Mouse (Mus musculus) adrenal gland, adult 10 weeks (tissue): ENCODE results near the gene Rmi2. TPM values are rescaled to one million over a fixed set of nuclear protein-coding genes. Genes with fewer than 3 reads are reported as not detected.

Experiments
- polyA plus RNA-seq: library from polyadenylated mRNA; stranded (reverse); fragments of 350-450 nt; fragmentation: Illumina TruSeq; extraction: RNeasy Lipid Tissue Mini Kit (QIAGEN cat#74804); gene quantifications from one replicate; pipeline ENCODE4 v1.2.3, GENCODE M21; 2014; ENCODE audit warnings: low read depth, low replicate concordance

Gene Rmi2
- not detected for polyA plus RNA-seq

DNA sequence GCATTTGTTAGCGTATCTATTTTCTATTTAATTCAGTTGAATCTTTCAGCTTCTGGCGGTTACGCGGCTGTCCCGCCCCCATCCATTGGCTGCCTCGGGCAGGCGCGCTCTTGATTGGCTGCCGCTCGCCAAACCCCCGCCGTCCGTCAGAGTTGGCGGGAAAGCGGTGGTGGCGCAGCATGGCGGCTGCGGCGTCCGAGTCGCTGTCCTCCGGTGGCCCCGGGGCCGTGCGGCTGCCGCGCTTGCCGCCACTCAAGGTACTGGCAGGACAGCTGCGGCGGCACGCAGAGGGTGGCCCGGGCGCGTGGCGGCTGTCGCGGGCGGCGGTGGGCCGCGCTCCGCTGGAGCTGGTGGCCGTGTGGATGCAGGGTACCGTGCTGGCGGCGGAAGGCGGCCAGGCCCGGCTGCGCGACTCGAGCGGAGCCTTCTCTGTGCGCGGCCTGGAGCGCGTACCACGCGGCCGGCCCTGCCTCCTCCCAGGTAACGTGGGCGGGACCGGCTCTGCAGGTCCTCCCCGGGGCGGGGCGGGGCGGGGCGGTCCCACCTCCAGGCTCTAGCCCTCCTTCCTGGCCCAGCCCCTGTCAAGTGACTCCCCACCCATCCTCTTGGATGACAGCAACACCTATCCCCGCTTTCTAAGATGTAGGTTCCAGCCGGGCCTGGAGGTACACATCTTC, at the start of gene Rmi2:
Gene Rmi2, plus strand, starts transcription at position 149 of the 677 bp plus-strand sequence.

DNA sequence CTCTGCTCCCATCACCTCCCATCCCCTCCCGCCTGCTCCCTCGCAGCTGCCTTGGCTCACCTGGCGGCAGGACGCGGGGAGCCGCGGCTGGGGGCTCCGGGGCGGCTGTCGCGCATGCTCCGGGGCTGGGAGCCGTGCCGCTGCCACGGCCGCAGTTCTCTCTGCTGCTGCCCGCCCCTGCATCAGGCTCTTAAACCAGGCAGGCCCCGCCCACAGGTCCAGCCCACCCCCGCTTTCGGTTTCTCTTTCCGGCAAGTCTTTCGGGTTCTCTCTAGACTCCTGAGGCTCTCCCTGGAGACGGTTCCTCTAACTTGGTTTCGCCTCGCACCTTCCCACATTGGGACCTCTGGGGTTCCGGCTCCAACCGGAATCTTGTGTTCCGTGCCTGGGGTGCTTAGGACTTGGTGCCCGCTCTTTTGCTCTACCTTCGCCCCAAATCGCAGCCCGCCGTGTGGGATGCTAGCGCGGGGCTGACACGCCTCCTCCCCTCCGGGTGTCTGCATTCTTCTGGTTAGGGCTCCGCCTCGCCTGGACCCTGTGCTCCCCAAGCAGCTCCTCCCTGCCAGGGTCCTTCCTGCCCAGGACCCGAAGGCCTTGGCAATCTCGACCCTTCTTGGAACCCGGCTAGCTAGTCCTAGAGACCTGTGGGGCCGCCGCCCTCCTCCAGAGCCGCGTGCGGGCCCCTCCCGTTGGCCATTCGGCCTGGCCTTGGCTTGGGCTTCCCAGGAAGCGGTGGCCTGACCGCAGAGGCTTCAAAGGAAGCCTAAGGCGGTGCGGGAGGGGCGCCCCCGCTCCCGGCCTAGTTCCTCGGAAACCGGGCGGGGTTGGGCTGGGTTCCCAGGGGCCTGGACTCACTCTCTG, 49.3 kb upstream of the Rmi2 start, which contains the start of gene Socs1:
Gene Socs1, minus strand, starts transcription at position 166 of the 861 bp plus-strand sequence.

DNA sequence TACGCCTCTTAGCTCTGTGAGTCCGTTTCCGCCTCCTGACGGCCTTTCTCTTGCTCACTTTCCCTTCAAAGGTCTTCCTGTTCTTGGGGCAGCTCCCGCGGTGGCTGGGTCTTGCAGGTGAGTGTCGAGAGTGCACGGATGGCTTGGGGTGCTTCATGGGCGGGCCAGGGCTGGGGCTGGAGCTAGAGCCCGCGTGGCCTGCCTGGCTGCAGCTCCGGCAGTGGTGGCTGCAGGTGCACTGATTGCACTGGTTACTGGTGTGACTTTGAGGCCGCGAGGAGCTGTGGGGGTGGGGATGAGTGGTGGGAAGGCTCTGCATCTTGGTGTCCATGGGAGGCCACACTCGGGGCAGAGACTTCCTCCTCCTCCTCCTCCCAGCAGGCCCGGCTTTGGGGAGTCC, 46.6 kb upstream of the Rmi2 start, which contains the start of gene Tnp2:
Gene Tnp2, minus strand, starts transcription at position 390 of the 400 bp plus-strand sequence.

DNA sequence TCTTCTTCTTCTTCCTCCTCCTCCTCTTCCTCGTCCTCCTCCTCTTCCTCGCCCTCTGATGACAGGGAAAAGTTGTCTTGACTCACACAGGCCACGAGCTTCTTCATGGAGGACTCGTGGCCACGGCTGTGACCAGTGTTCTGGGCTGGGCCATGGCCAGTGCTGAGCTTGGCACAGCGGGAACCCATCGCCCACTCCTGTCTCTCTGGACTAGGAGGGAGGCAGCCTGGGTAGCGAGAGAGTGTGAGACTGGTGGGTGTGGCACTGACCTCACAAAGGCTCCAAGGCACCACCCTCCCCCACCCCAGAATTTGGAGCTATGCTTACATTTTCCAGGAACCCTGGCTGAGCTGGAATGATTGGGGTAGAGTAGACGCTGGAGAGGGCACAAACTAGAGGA, 44.2 kb upstream of the Rmi2 start, which contains the start of gene Prm3:
Gene Prm3, minus strand, starts transcription at position 213 of the 400 bp plus-strand sequence.

DNA sequence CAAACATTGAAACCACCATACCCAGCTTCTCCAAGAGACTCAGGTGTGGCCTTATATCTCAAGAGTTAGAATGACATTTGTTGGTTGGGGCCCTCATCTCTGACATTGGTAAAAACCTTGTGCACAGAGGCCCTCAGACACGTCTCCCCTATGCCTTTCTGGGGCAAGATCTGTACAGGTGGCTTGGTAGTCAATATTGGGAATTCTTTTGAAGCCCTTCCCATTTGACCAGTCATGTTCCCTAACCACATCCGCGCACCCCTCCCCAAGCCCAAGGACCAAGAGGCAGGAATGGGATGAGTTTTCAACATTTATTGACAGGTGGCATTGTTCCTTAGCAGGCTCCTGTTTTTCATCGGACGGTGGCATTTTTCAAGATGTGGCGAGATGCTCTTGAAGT, 38.8 kb upstream of the Rmi2 start, which contains the start of gene Prm2:
Gene Prm2, minus strand, starts transcription at position 101 of the 400 bp plus-strand sequence.

DNA sequence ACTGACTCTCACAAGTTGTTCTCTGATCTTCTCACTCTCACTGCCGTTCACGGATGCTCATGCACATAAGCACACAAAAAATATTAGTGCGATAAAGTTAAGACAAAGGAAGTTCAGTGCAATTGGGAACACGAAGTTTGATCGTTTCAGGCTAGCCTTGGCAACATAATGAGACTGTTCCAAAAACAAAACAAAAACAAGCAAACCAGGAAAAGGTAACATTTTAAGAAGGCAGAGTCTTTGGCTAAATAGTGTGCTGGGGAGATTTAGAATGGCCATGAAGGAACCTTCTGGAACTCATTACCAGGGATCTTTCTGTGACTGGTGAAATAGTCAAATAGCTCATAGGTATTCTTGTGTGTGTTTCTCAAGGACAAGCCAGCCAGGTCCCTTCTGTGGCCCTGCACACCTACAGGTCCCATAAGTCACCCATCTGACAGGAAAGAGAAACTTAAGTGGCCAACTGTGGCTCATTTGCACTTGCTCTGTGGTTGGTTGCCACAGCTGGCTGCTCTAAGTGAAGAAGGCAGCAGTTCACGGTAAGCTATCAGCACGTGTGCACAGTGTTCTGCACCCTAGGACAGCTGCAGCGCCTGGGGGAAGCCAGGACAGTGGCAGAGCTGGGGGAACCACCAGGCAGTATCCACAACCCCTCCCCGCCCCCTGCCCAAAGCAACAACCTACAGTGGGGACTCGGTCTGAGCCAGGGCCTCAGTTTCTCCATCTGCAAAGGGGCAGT, 28.9 kb upstream of the Rmi2 start, which contains the start of gene Prm1:
Gene Prm1, minus strand, starts transcription at position 51 of the 739 bp plus-strand sequence.

DNA sequence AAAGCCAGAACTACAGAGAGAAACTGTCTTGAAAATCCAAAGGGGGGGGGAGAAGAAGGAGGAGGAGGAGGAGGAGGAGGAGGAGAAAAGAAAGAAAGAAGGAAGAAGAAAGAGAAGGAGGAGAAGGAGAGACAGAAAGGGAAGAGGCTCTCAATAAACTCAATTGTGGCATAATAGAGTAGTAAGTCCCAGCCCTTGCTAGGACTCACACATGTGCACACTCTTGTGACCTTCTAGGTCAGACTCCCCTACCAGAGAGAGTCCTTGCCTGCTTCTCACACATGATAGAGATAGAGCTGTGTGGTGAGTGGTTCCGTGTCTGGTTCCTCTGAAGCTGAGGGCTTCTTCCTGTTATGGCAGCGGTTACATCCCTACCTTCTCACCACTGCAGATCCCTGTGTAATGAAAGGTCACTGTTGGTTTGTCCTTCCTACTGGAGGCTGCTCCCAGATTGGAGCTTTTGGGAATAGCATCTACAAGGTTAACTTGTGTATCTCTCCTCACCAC, 21.9 kb upstream of the Rmi2 start, which contains the start of gene Gm11172:
Gene Gm11172, plus strand, starts transcription at position 51 of the 507 bp plus-strand sequence.

Other genes starting within 250 kb of the Rmi2 start
- 0.47 TPM for gene Socs1, start 49.5 kb upstream of the Rmi2 start, polyA plus RNA-seq
- not detected for gene Tnp2, start 46.4 kb upstream of the Rmi2 start, polyA plus RNA-seq
- not detected for gene Prm3, start 44.1 kb upstream of the Rmi2 start, polyA plus RNA-seq
- not detected for gene Prm2, start 38.9 kb upstream of the Rmi2 start, polyA plus RNA-seq
- not detected for gene Prm1, start 29.2 kb upstream of the Rmi2 start, polyA plus RNA-seq
- gene Gm11172, start 22.1 kb upstream of the Rmi2 start, polyA plus RNA-seq: not detected
- 11.0 TPM for gene Snn, start 225.9 kb downstream of the Rmi2 start, polyA plus RNA-seq
- 41.9 TPM for gene Litaf, start 231.1 kb downstream of the Rmi2 start, polyA plus RNA-seq